Mouse (Mus musculus): ENCODE measurements at regions not wholly inside any gene's neighbourhood (a gene's known extent, or its start where the extent isn't known, plus 50 kb on each side); places are given as distances from the start of the nearest gene placed in this dataset.

- Histone ChIP-seq H3K9me3 (replicated peaks) (no peaks in the 10 kb centered on the region), H3K27ac (no peak overlapping the region), H3K4me3 (no peak overlapping the region), H3K4me1 (no peaks in the 10 kb centered on the region; the same call in 1 of the 2 replicates), H3K36me3 (no peaks in the 10 kb centered on the region), H3K27me3 (ENCODE audit: low read depth, poor library complexity, severe bottlenecking) (no peaks in the 10 kb centered on the region)
- 84% methylated on average over 7 of the region's 7 CpGs for WGBS
- no peak for DNase-seq (ENCODE audit: low spot score)
Observed at GRCm38 (mm10) chr15:74418635-74419034, 217.5 kb downstream of the Mroh4 start.

- WGBS = 61% methylated on average over 10 of the region's 10 CpGs
- Histone ChIP-seq H3K4me1 (peaks cover 5% of the 10 kb centered on the region; the same call in 1 of the 2 replicates), H3K27ac (no peak overlapping the region), H3K4me3 (no peak overlapping the region), H3K9me3 (replicated peaks) (no peaks in the 10 kb centered on the region), H3K27me3 (ENCODE audit: low read depth, poor library complexity, severe bottlenecking) (no peaks in the 10 kb centered on the region), H3K36me3 (no peaks in the 10 kb centered on the region)
- DNase-seq (ENCODE audit: low spot score) = no peak
Observed at GRCm38 (mm10) chr15:74413217-74413616, 222.9 kb downstream of the Mroh4 start.

GRCm38 (mm10) chr15:74412261-74412660 lies 223.9 kb downstream of the Mroh4 start:
- 87% methylated on average over 3 of the region's 3 CpGs for WGBS
- H3K36me3 ChIP-seq = no peaks in the 10 kb centered on the region
- DNase-seq (ENCODE audit: low spot score) = no peak
- no peak overlapping the region for H3K27ac ChIP-seq
- H3K4me3 ChIP-seq = no peak overlapping the region
- H3K4me1 ChIP-seq = peaks cover 7% of the 10 kb centered on the region; the same call in 1 of the 2 replicates
- H3K9me3 ChIP-seq (replicated peaks) = no peaks in the 10 kb centered on the region
- H3K27me3 ChIP-seq (ENCODE audit: low read depth, poor library complexity, severe bottlenecking) = no peaks in the 10 kb centered on the region

- H3K4me1 ChIP-seq = peaks cover 10% of the 10 kb centered on the region; the same call in 1 of the 2 replicates
- H3K27ac ChIP-seq = no peak overlapping the region
- H3K36me3 ChIP-seq = no peaks in the 10 kb centered on the region
- no peaks in the 10 kb centered on the region for H3K27me3 ChIP-seq (ENCODE audit: low read depth, poor library complexity, severe bottlenecking)
- DNase-seq (ENCODE audit: low spot score) = peak; percentile 41
- 73% methylated on average over 3 of the region's 3 CpGs for WGBS
- no peaks in the 10 kb centered on the region for H3K9me3 ChIP-seq (replicated peaks)
- no peak overlapping the region for H3K4me3 ChIP-seq
Observed at GRCm38 (mm10) chr15:74411097-74411496, 225.1 kb downstream of the Mroh4 start.

GRCm38 (mm10) chr15:74404866-74405265 lies 231.3 kb downstream of the Mroh4 start:
- Histone ChIP-seq H3K36me3 (no peaks in the 10 kb centered on the region), H3K4me3 (no peak overlapping the region), H3K4me1 (0 out of 2 replicates have a peak, but pooled peaks cover 5% of the 10 kb centered on the region), H3K27me3 (ENCODE audit: low read depth, poor library complexity, severe bottlenecking) (no peaks in the 10 kb centered on the region), H3K27ac (no peak overlapping the region), H3K9me3 (replicated peaks) (no peaks in the 10 kb centered on the region)
- WGBS = 84% methylated on average over 6 of the region's 6 CpGs
- DNase-seq (ENCODE audit: low spot score) = no peak

- WGBS = 93% methylated on average over 7 of the region's 7 CpGs
- DNase-seq (ENCODE audit: low spot score) = no peak
- Histone ChIP-seq H3K4me3 (no peak overlapping the region), H3K4me1 (no peaks in the 10 kb centered on the region), H3K9me3 (replicated peaks) (no peaks in the 10 kb centered on the region), H3K36me3 (no peaks in the 10 kb centered on the region), H3K27ac (no peak overlapping the region), H3K27me3 (ENCODE audit: low read depth, poor library complexity, severe bottlenecking) (no peaks in the 10 kb centered on the region)
Observed at GRCm38 (mm10) chr15:74401275-74401674, 234.9 kb downstream of the Mroh4 start.

GRCm38 (mm10) chr15:74396029-74396428 lies 240.1 kb downstream of the Mroh4 start:
- 93% methylated on average over 8 of the region's 8 CpGs for WGBS
- no peaks in the 10 kb centered on the region for H3K9me3 ChIP-seq (replicated peaks)
- H3K27ac ChIP-seq = no peak overlapping the region
- H3K36me3 ChIP-seq = no peaks in the 10 kb centered on the region
- no peak overlapping the region for H3K4me3 ChIP-seq
- H3K4me1 ChIP-seq = no peaks in the 10 kb centered on the region
- H3K27me3 ChIP-seq (ENCODE audit: low read depth, poor library complexity, severe bottlenecking) = no peaks in the 10 kb centered on the region
- DNase-seq (ENCODE audit: low spot score) = no peak

GRCm38 (mm10) chr15:74387533-74387932 lies 248.6 kb downstream of the Mroh4 start:
- H3K4me3 ChIP-seq = no peak overlapping the region
- 16% methylated on average over 3 of the region's 3 CpGs for WGBS
- H3K9me3 ChIP-seq (replicated peaks) = no peaks in the 10 kb centered on the region
- H3K27ac ChIP-seq = no peak overlapping the region
- H3K36me3 ChIP-seq = no peaks in the 10 kb centered on the region
- no peaks in the 10 kb centered on the region for H3K4me1 ChIP-seq
- no peaks in the 10 kb centered on the region for H3K27me3 ChIP-seq (ENCODE audit: low read depth, poor library complexity, severe bottlenecking)
- DNase-seq (ENCODE audit: low spot score) = no peak

GRCm38 (mm10) chr15:74382556-74382955 lies 253.6 kb downstream of the Mroh4 start:
- Histone ChIP-seq H3K36me3 (no peaks in the 10 kb centered on the region), H3K27me3 (ENCODE audit: low read depth, poor library complexity, severe bottlenecking) (no peaks in the 10 kb centered on the region), H3K27ac (no peak overlapping the region), H3K4me1 (no peaks in the 10 kb centered on the region), H3K4me3 (no peak overlapping the region), H3K9me3 (replicated peaks) (no peaks in the 10 kb centered on the region)
- 66% methylated on average over 4 of the region's 4 CpGs for WGBS
- peak; percentile 79 for DNase-seq (ENCODE audit: low spot score)

GRCm38 (mm10) chr15:74379366-74379765 lies 256.8 kb downstream of the Mroh4 start:
- H3K9me3 ChIP-seq (replicated peaks) = no peaks in the 10 kb centered on the region
- no peak overlapping the region for H3K27ac ChIP-seq
- H3K4me3 ChIP-seq = no peak overlapping the region
- H3K27me3 ChIP-seq (ENCODE audit: low read depth, poor library complexity, severe bottlenecking) = no peaks in the 10 kb centered on the region
- no peaks in the 10 kb centered on the region for H3K4me1 ChIP-seq
- no peaks in the 10 kb centered on the region for H3K36me3 ChIP-seq
- no peak for DNase-seq (ENCODE audit: low spot score)
- WGBS = 83% methylated on average over 6 of the region's 6 CpGs

GRCm38 (mm10) chr15:74369461-74369860 lies 266.7 kb downstream of the Mroh4 start:
- 81% methylated on average over 3 of the region's 3 CpGs for WGBS
- Histone ChIP-seq H3K9me3 (replicated peaks) (no peaks in the 10 kb centered on the region), H3K4me1 (no peaks in the 10 kb centered on the region), H3K4me3 (no peak overlapping the region), H3K27ac (no peak overlapping the region), H3K27me3 (ENCODE audit: low read depth, poor library complexity, severe bottlenecking) (no peaks in the 10 kb centered on the region), H3K36me3 (no peaks in the 10 kb centered on the region)
- no peak for DNase-seq (ENCODE audit: low spot score)

- no peak overlapping the region for H3K27ac ChIP-seq
- H3K9me3 ChIP-seq (replicated peaks) = 0 out of 2 replicates have a peak, but pooled peaks cover 4% of the 10 kb centered on the region
- no peak for DNase-seq (ENCODE audit: low spot score)
- 0 out of 2 replicates have a peak, but pooled peaks cover 6% of the 10 kb centered on the region for H3K4me1 ChIP-seq
- no peak overlapping the region for H3K4me3 ChIP-seq
- no peaks in the 10 kb centered on the region for H3K27me3 ChIP-seq (ENCODE audit: low read depth, poor library complexity, severe bottlenecking)
- 36% methylated on average over 4 of the region's 4 CpGs for WGBS
- H3K36me3 ChIP-seq = no peaks in the 10 kb centered on the region
Observed at GRCm38 (mm10) chr15:74347911-74348310, 288.2 kb downstream of the Mroh4 start.

GRCm38 (mm10) chr15:74343591-74343990 lies 292.6 kb downstream of the Mroh4 start:
- H3K27ac ChIP-seq = no peak overlapping the region
- H3K27me3 ChIP-seq (ENCODE audit: low read depth, poor library complexity, severe bottlenecking) = no peaks in the 10 kb centered on the region
- DNase-seq (ENCODE audit: low spot score) = no peak
- 82% methylated on average over 6 of the region's 6 CpGs for WGBS
- H3K36me3 ChIP-seq = no peaks in the 10 kb centered on the region
- no peak overlapping the region for H3K4me3 ChIP-seq
- H3K4me1 ChIP-seq = 0 out of 2 replicates have a peak, but pooled peaks cover 6% of the 10 kb centered on the region
- H3K9me3 ChIP-seq (replicated peaks) = no peaks in the 10 kb centered on the region

- Histone ChIP-seq H3K4me1 (no peaks in the 10 kb centered on the region), H3K9me3 (replicated peaks) (no peaks in the 10 kb centered on the region), H3K4me3 (no peak overlapping the region), H3K27me3 (ENCODE audit: low read depth, poor library complexity, severe bottlenecking) (no peaks in the 10 kb centered on the region), H3K27ac (no peak overlapping the region), H3K36me3 (no peaks in the 10 kb centered on the region)
- DNase-seq (ENCODE audit: low spot score) = no peak
Observed at GRCm38 (mm10) chr15:74333846-74334245, 302.3 kb downstream of the Mroh4 start.
